Mouse (Mus musculus): ENCODE measurements around the gene Pdcd1lg2. TPM values are rescaled to one million over a fixed set of nuclear protein-coding genes. Genes with fewer than 3 reads are reported as not detected.

The Pdcd1lg2 gene
- total RNA-seq, 1 experiment = not detected

- no peaks in the 10 kb centered on the region for H3K36me3 ChIP-seq (ENCODE audit: control insufficient read depth, insufficient read depth, low read length, poor library complexity, severe bottlenecking)
- no peaks in the 10 kb centered on the region for H3K4me1 ChIP-seq (ENCODE audit: control insufficient read depth in 2 of 2, insufficient read depth in 2 of 2, low read length in 2 of 2, poor library complexity in 1 of 2)
- in situ Hi-C loops (cut with MboI; ENCODE audit: low sequenced_read_pairs in 2 of 2, unreplicated experiment in 2 of 2) = no loop called here
- H3K9ac ChIP-seq (ENCODE audit: insufficient read depth, low read depth, low read length, poor library complexity, severe bottlenecking) = no peak overlapping the region
- TF ChIP-seq CHD2 (IDR thresholded peaks at IDR 0.05; ENCODE audit: low read depth, low read length) = no peak
- TF ChIP-seq MAFK (IDR thresholded peaks at IDR 0.05; ENCODE audit: insufficient read depth, low read depth, low read length) = no peak
- TF ChIP-seq HCFC1 (IDR thresholded peaks at IDR 0.05; ENCODE audit: borderline replicate concordance, insufficient read depth, low read length) = no peak
- TF ChIP-seq ZNF384 (IDR thresholded peaks at IDR 0.05; ENCODE audit: low read depth, low read length) = no peak
- TF ChIP-seq ZC3H11A (IDR thresholded peaks at IDR 0.05; ENCODE audit: borderline replicate concordance, low read depth, low read length) = no peak
- no peak for DNase-seq (ENCODE audit: low read depth, low spot score)
- H3K9me3 ChIP-seq (ENCODE audit: control insufficient read depth, insufficient read depth, low read depth, low read length) = no peaks in the 10 kb centered on the region
- H3K4me3 ChIP-seq (ENCODE audit: insufficient read depth in 1 of 2, low read depth in 1 of 2, low read length in 2 of 2, poor library complexity in 1 of 2, severe bottlenecking in 1 of 2) = no peak overlapping the region
- no peak overlapping the region for H3K27ac ChIP-seq (ENCODE audit: insufficient read depth, low read depth, low read length, poor library complexity, severe bottlenecking)
Observed at GRCm38 (mm10) chr19:29374947-29375346, 35.8 kb upstream of the Pdcd1lg2 start.

GRCm38 (mm10) chr19:29376382-29376781, 34.3 kb upstream of the Pdcd1lg2 start:
- no peak overlapping the region for H3K4me3 ChIP-seq (ENCODE audit: insufficient read depth in 1 of 2, low read depth in 1 of 2, low read length in 2 of 2, poor library complexity in 1 of 2, severe bottlenecking in 1 of 2)
- in situ Hi-C loops (cut with MboI; ENCODE audit: low sequenced_read_pairs in 2 of 2, unreplicated experiment in 2 of 2) = no loop called here
- TF ChIP-seq HCFC1 (IDR thresholded peaks at IDR 0.05; ENCODE audit: borderline replicate concordance, insufficient read depth, low read length) (no peak), ZC3H11A (IDR thresholded peaks at IDR 0.05; ENCODE audit: borderline replicate concordance, low read depth, low read length) (no peak), ZNF384 (IDR thresholded peaks at IDR 0.05; ENCODE audit: low read depth, low read length) (no peak), CHD2 (IDR thresholded peaks at IDR 0.05; ENCODE audit: low read depth, low read length) (no peak), MAFK (IDR thresholded peaks at IDR 0.05; ENCODE audit: insufficient read depth, low read depth, low read length) (no peak)
- no peak overlapping the region for H3K9ac ChIP-seq (ENCODE audit: insufficient read depth, low read depth, low read length, poor library complexity, severe bottlenecking)
- no peaks in the 10 kb centered on the region for H3K36me3 ChIP-seq (ENCODE audit: control insufficient read depth, insufficient read depth, low read length, poor library complexity, severe bottlenecking)
- DNase-seq (ENCODE audit: low read depth, low spot score) = no peak
- no peak overlapping the region for H3K27ac ChIP-seq (ENCODE audit: insufficient read depth, low read depth, low read length, poor library complexity, severe bottlenecking)
- H3K9me3 ChIP-seq (ENCODE audit: control insufficient read depth, insufficient read depth, low read depth, low read length) = no peaks in the 10 kb centered on the region
- no peaks in the 10 kb centered on the region for H3K4me1 ChIP-seq (ENCODE audit: control insufficient read depth in 2 of 2, insufficient read depth in 2 of 2, low read length in 2 of 2, poor library complexity in 1 of 2)

- Histone ChIP-seq H3K9ac (ENCODE audit: insufficient read depth, low read depth, low read length, poor library complexity, severe bottlenecking) (no peak overlapping the region), H3K4me1 (ENCODE audit: control insufficient read depth in 2 of 2, insufficient read depth in 2 of 2, low read length in 2 of 2, poor library complexity in 1 of 2) (no peaks in the 10 kb centered on the region; a peak in 1 of 4 replicates), H3K4me3 (ENCODE audit: insufficient read depth in 1 of 2, low read depth in 1 of 2, low read length in 2 of 2, poor library complexity in 1 of 2, severe bottlenecking in 1 of 2) (no peak overlapping the region), H3K9me3 (ENCODE audit: control insufficient read depth, insufficient read depth, low read depth, low read length) (no peaks in the 10 kb centered on the region), H3K36me3 (ENCODE audit: control insufficient read depth, insufficient read depth, low read length, poor library complexity, severe bottlenecking) (no peaks in the 10 kb centered on the region), H3K27ac (ENCODE audit: insufficient read depth, low read depth, low read length, poor library complexity, severe bottlenecking) (no peak overlapping the region)
- in situ Hi-C loops (cut with MboI; ENCODE audit: low sequenced_read_pairs in 2 of 2, unreplicated experiment in 2 of 2) = no loop called here
- TF ChIP-seq ZNF384 (IDR thresholded peaks at IDR 0.05; ENCODE audit: low read depth, low read length) (no peak), MAFK (IDR thresholded peaks at IDR 0.05; ENCODE audit: insufficient read depth, low read depth, low read length) (no peak), HCFC1 (IDR thresholded peaks at IDR 0.05; ENCODE audit: borderline replicate concordance, insufficient read depth, low read length) (no peak), ZC3H11A (IDR thresholded peaks at IDR 0.05; ENCODE audit: borderline replicate concordance, low read depth, low read length) (no peak), CHD2 (IDR thresholded peaks at IDR 0.05; ENCODE audit: low read depth, low read length) (no peak)
- no peak for DNase-seq (ENCODE audit: low read depth, low spot score)
Observed at GRCm38 (mm10) chr19:29379839-29380603, 30.7 kb upstream of the Pdcd1lg2 start.

GRCm38 (mm10) chr19:29383368-29383767, 27.4 kb upstream of the Pdcd1lg2 start:
- H3K4me3 ChIP-seq (ENCODE audit: insufficient read depth in 1 of 2, low read depth in 1 of 2, low read length in 2 of 2, poor library complexity in 1 of 2, severe bottlenecking in 1 of 2) = no peak overlapping the region
- H3K27ac ChIP-seq (ENCODE audit: insufficient read depth, low read depth, low read length, poor library complexity, severe bottlenecking) = no peak overlapping the region
- no peaks in the 10 kb centered on the region; a peak in 1 of 4 replicates for H3K4me1 ChIP-seq (ENCODE audit: control insufficient read depth in 2 of 2, insufficient read depth in 2 of 2, low read length in 2 of 2, poor library complexity in 1 of 2)
- DNase-seq (ENCODE audit: low read depth, low spot score) = no peak
- H3K9ac ChIP-seq (ENCODE audit: insufficient read depth, low read depth, low read length, poor library complexity, severe bottlenecking) = no peak overlapping the region
- no peaks in the 10 kb centered on the region for H3K36me3 ChIP-seq (ENCODE audit: control insufficient read depth, insufficient read depth, low read length, poor library complexity, severe bottlenecking)
- in situ Hi-C loops (cut with MboI; ENCODE audit: low sequenced_read_pairs in 2 of 2, unreplicated experiment in 2 of 2) = no loop called here
- TF ChIP-seq ZNF384 (IDR thresholded peaks at IDR 0.05; ENCODE audit: low read depth, low read length) = no peak
- TF ChIP-seq CHD2 (IDR thresholded peaks at IDR 0.05; ENCODE audit: low read depth, low read length) = no peak
- TF ChIP-seq MAFK (IDR thresholded peaks at IDR 0.05; ENCODE audit: insufficient read depth, low read depth, low read length) = no peak
- no peak for TF ChIP-seq ZC3H11A (IDR thresholded peaks at IDR 0.05; ENCODE audit: borderline replicate concordance, low read depth, low read length)
- TF ChIP-seq HCFC1 (IDR thresholded peaks at IDR 0.05; ENCODE audit: borderline replicate concordance, insufficient read depth, low read length) = no peak
- no peaks in the 10 kb centered on the region for H3K9me3 ChIP-seq (ENCODE audit: control insufficient read depth, insufficient read depth, low read depth, low read length)

Measured in ES-E14 (cell line).